Comparison of ENCODE assay signal across 22 mouse cellular contexts in the genomic region with DNA sequence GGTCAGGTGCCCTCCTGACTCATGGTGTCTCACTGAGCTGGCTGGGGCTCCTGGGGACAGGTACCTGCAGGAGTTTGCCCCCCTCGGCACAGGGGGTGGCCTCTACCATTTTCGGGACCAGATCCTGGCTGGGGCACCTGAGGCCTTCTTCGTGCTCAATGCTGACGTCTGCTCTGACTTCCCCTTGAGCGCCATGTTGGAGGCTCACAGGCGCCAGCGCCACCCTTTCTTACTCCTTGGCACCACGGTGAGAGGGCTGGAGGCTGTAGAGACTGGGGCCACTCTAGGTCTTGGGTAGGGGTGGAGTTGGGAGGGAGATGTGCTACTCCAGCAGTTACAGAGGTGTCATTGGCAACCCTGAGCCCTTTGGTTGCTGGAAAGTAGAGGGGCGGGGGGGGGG. TPM values are rescaled to one million over a fixed set of nuclear protein-coding genes. Genes with fewer than 3 reads are reported as not detected.
DNase-seq lines count a peak whose midpoint lies in the region.
"Had no signal": no experiment of that assay in that cellular context is flagged by ENCODE, and none has a peak within 500 bp of the region (broad histone marks: within the 10 kb centered on the region; RNA-seq: fewer than 3 reads in every experiment).

No protein-coding gene starts in this region.

- H3K4me1 ChIP-seq in heart, embryonic 10.5 days = peaks cover 43% of the 10 kb centered on the region

- WGBS in heart, embryonic 10.5 days = 76% methylated on average over 8 of the region's 9 CpGs

- H3K36me3 ChIP-seq in heart, embryonic 10.5 days = peaks cover 29% of the 10 kb centered on the region
- H3K36me3 ChIP-seq: embryonic facial prominence, embryonic 12.5 days had no signal

- H3K27me3 ChIP-seq in heart, embryonic 10.5 days (ENCODE audit: insufficient read depth, poor library complexity, severe bottlenecking) = peaks cover 10% of the 10 kb centered on the region; the same call in 1 of the 2 replicates
- H3K27me3 ChIP-seq: embryonic facial prominence, embryonic 12.5 days; embryonic facial prominence, embryonic 15.5 days; heart, embryonic 15.5 days had no signal

- H3K9me3 ChIP-seq in heart, embryonic 10.5 days = no peaks in the 10 kb centered on the region
- H3K9me3 ChIP-seq: embryonic facial prominence, embryonic 12.5 days; embryonic facial prominence, embryonic 15.5 days; heart, embryonic 12.5 days; heart, embryonic 15.5 days; hindbrain, embryonic 10.5 days had no signal

- peak; percentile 54 for DNase-seq in cerebellum, adult 9-10 months
- no peak for DNase-seq in cerebellum, postnatal 4 days (ENCODE audit: low spot score in 2 of 2)
- peak; percentile 90 for DNase-seq in heart, adult 11 months
- no peak for DNase-seq in heart, embryonic 10.5 days (ENCODE audit: low spot score)
- DNase-seq in right cerebral cortex, postnatal 14 days = peak; percentile 3
- DNase-seq in right cerebral cortex, postnatal 36 days (ENCODE audit: low spot score in 2 of 2) = no peak
- DNase-seq: adrenal gland, adult 2 months; adrenal gland, postnatal 14 days; cerebellum, adult 2 months; cerebellum, postnatal 14 days; gastrocnemius, postnatal 10 days; gastrocnemius, postnatal 36 days; heart, postnatal 10 days; heart, postnatal 36 days; kidney, adult 2 months had no signal

- H3K4me3 ChIP-seq in heart, embryonic 10.5 days = no peak overlapping the region
- H3K4me3 ChIP-seq: embryonic facial prominence, embryonic 12.5 days; embryonic facial prominence, embryonic 15.5 days; heart, embryonic 12.5 days; heart, embryonic 15.5 days; hindbrain, embryonic 10.5 days had no signal

- H3K27ac ChIP-seq in heart, embryonic 10.5 days = no peak overlapping the region
- H3K27ac ChIP-seq: embryonic facial prominence, embryonic 12.5 days; embryonic facial prominence, embryonic 15.5 days; heart, embryonic 15.5 days; hindbrain, embryonic 10.5 days; hindbrain, embryonic 14.5 days had no signal

RNA-seq across cellular contexts. Expression of gene Gmppa, which starts 3.1 kb away (rescaled TPM):
- 73.4 and 75.4 TPM in 2 replicates for polyA plus RNA-seq in heart, embryonic 10.5 days (2016; fragmentation: Nextera tagmentation; extraction: Ambion mirVana)

RNA-seq across cellular contexts. Expression of gene Asic4, which starts 11.5 kb away (rescaled TPM):
- 0.79 and 2.3 TPM in 2 replicates for polyA plus RNA-seq in heart, embryonic 10.5 days (2016; fragmentation: Nextera tagmentation; extraction: Ambion mirVana)
- polyA plus RNA-seq: CD4-positive, CD25-positive, alpha-beta regulatory T cell, adult 4 months had no signal

RNA-seq across cellular contexts. Expression of gene Chpf, which starts 40.3 kb away (rescaled TPM):
- polyA plus RNA-seq in heart, embryonic 10.5 days (2016; fragmentation: Nextera tagmentation; extraction: Ambion mirVana) = 30.8 and 30.9 TPM in 2 replicates

RNA-seq across cellular contexts. Expression of gene Tmem198, which starts 40.5 kb away (rescaled TPM):
- 0.36 and 0.39 TPM in 2 replicates for polyA plus RNA-seq in heart, embryonic 10.5 days (2016; fragmentation: Nextera tagmentation; extraction: Ambion mirVana)
- polyA plus RNA-seq: CD4-positive, CD25-positive, alpha-beta regulatory T cell, adult 4 months had no signal

Comparison
In these comparisons a context has a peak if more than half of its experiments do, and no peak if none do; other contexts are left out.
1. DNase-seq: peak in cerebellum, adult 9-10 months (single experiment), heart, adult 11 months (single experiment) and right cerebral cortex, postnatal 14 days (single experiment); none in cerebellum, postnatal 4 days (0 of 2), heart, embryonic 10.5 days (single experiment) and right cerebral cortex, postnatal 36 days (0 of 2).